Mouse (Mus musculus) cerebellum, adult 18-20 months (tissue): Measurements from ENCODE around the gene Gnpda2.

ENCODE experiments used
- DNase-seq, 2 experiments: peaks; one replicate each; pipeline ENCODE4 v3.0.0; 2021

Gene Gnpda2

DNA sequence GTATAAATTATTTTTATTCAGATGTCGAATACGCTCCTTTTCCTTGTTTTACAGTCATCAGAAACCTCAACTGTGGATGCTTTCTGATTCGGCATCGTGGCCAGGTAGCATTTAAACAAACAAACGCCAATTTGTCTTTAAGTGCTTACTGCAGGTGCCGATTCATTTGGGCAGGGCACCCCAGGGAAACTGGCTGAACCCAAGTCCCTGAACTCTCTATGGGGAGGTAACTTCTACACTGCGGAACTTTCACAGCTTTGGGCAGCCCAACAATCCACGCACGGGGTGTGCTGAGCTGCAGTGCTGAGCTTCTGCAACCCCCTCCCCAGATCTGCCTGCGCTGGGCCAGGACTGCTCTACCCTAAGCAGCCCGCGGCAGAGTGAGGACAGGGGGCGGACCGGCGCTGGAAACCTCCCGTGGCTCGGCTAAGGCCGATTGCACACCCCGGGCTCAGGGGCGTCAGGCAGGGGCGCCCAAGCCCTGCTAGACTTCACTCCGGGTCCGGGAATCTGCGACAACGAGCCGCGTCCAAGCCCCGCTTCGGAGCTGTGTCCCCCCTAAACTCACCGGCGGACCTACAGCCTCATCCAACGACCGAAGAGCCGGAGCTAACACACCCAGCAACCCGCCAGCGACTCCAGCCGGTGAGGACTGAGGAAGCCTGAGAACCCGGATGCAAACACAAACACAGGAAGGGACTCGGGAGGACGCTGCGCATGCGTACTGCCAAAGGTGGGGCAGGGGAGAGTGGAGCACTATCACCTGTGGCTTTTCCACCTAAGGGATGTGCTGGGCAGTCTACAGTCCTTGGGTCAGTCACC, at the start of gene Gnpda2:
TSS of gene Gnpda2 (minus strand) at position 701 of the 822 bp plus-strand sequence.
- peak; percentile 89 to 91 for DNase-seq

- DNase-seq, result no peak
Measured at GRCm38 (mm10) chr5:69634766-69635165, 42.6 kb upstream of the Gnpda2 start.

GRCm38 (mm10) chr5:69620899-69621298, 28.8 kb upstream of the Gnpda2 start:
- no peak for DNase-seq

DNA sequence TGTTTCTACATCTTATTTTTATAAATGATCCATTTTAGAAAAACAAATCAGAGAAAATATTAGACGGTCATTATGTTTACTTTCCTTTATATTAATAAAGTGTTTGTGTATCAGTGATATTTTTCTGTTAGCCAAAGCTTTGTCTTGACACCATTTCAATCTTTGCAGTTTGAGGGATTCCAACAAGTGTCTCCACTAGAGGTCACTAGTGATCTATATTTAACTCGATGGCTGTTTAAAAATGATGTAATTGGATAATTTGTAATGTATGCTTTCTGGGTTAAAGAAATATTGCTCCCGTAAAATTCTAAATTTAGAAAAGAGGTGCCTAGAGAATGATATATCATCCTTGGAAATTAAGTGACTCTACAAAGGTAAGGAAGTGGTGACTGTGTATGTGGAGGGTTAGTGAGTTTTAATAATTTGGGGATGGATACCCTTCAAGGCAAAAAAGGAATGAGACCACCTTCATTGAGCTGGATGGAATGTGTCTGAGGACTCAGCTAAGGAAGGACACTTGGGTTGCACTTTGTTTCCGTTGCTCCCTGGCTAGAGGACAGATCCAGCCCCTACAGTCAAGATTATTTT, 21.2 kb upstream of the Gnpda2 start:
- DNase-seq, result no peak

- no peak for DNase-seq
Measured at GRCm38 (mm10) chr5:69601027-69601426, 8.9 kb upstream of the Gnpda2 start.

GRCm38 (mm10) chr5:69557404-69557935, 34.7 kb downstream of the Gnpda2 start:
- peak; percentile 15 to 20 for DNase-seq

GRCm38 (mm10) chr5:69556628-69557403, 35.3 kb downstream of the Gnpda2 start, which contains the start of gene Guf1:
Gene Guf1, plus strand, starts transcription at chr5:69556923.
- peak; percentile 93 to 98 for DNase-seq

DNA sequence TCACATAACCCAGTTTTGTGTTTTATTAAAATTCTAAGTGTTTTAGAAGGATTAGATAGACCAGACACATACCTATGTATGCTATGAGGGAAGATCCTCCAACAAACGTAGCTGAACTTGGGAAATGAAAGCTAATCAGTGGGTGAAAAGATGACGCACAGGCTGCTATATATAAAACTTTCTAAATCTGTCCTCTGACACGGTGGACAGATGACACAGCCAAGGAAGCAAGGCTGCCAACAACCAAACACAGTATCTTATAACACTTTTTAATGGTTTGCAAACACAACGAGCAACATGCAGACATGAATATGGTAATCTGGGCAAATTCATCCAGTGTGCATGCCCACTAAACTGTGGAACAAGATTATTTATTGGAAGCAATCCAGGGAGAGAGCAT, 49.7 kb downstream of the Gnpda2 start, which contains the start of gene Yipf7:
TSS of gene Yipf7 (minus strand) at position 160 of the 400 bp plus-strand sequence.
- peak; percentile 57 to 59 for DNase-seq

- no peak for DNase-seq
Measured at GRCm38 (mm10) chr5:69541680-69542079, 50.5 kb downstream of the Gnpda2 start.

DNA sequence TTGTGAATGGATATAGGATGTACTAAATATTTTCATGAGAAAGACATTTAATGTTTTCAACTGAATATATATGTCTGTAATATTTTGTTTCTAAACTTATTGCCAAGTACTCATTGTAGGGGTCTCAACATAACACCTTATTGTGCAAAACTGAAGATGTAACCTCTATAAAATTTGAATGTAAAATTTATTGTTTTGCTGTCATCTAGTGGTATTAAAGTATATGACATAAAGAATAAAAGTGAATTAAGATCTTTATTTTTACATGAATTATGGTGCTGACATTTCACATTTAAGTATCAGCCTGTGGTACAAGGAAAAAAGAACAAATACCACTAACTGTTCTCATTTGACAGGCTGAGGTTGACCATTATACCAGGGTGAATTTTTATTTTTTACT, 68.2 kb downstream of the Gnpda2 start:
- DNase-seq, result no peak
